Mouse (Mus musculus) cerebellum, adult 2 months (tissue): Measurements from ENCODE around the gene Abi3bp.

ENCODE experiments used
- CTCF ChIP-seq: fragments of 200-500 bp; IDR thresholded peaks from 2 replicates; pipeline ENCODE4 v1.5.1; 2011; ENCODE audit warnings: low read depth, mild to moderate bottlenecking, control low read depth, low read length, moderate library complexity, borderline replicate concordance; ENCODE audit not compliant: insufficient read depth
- POLR2A ChIP-seq: fragments of 200-500 bp; IDR thresholded peaks from 2 replicates; pipeline ENCODE4 v1.6.1; 2011; ENCODE audit warnings: low read length, control low read depth, borderline replicate concordance; ENCODE audit not compliant: insufficient read depth

- TF ChIP-seq CTCF (no peak), POLR2A (no peak)
These were observed 181.2 kb downstream of the Abi3bp start for GRCm38 (mm10) chr16:56658866-56659265.
